Mouse (Mus musculus) limb, embryonic 10.5 days (tissue): ENCODE data around the gene Srcin1. TPM values are rescaled to one million over a fixed set of nuclear protein-coding genes. Genes with fewer than 3 reads are reported as not detected.

Experiments used
- DNase-seq: peaks from one replicate; pipeline ENCODE4 v3.0.0-alpha.2; 2017; ENCODE audit warnings: low spot score
- H3K27ac ChIP-seq: fragments of 300-500 bp; sonication (generic); 2 replicates; pipeline ENCODE4 v1.5.1; 2016; ENCODE audit warnings: mild to moderate bottlenecking
- H3K27me3 ChIP-seq: fragments of 300-500 bp; sonication (generic); 2 replicates; pipeline ENCODE4 v1.6.1; 2016; ENCODE audit warnings: low read depth, mild to moderate bottlenecking; ENCODE audit not compliant: poor library complexity, severe bottlenecking
- H3K36me3 ChIP-seq: fragments of 300-500 bp; sonication (generic); 2 replicates; pipeline ENCODE4 v1.6.1; 2016; ENCODE audit warnings: mild to moderate bottlenecking, moderate library complexity
- H3K4me1 ChIP-seq: fragments of 300-500 bp; sonication (generic); 2 replicates; pipeline ENCODE4 v1.6.1; 2016
- H3K4me3 ChIP-seq: fragments of 300-500 bp; sonication (generic); 2 replicates; pipeline ENCODE4 v1.5.1; 2016; ENCODE audit warnings: mild to moderate bottlenecking, moderate library complexity
- H3K9me3 ChIP-seq: fragments of 300-500 bp; sonication (generic); replicated peaks from 2 replicates; pipeline ENCODE4 v1.6.1; 2016; ENCODE audit warnings: mild to moderate bottlenecking
- WGBS: fragments of 180-500 bp; shearing (Covaris S2); methylation state at CpG from one replicate; pipeline ENCODE4 v1.1.7; 2016; 5-methylcytosine and 5-hydroxymethylcytosine counted together
- polyA plus RNA-seq: library from polyadenylated mRNA; unstranded; fragments of >200 nt; fragmentation: Nextera tagmentation; extraction: Ambion mirVana; gene quantifications from 2 replicates; pipeline ENCODE4 v1.2.1, GENCODE M21; 2016

Srcin1 gene
- polyA plus RNA-seq, 1 experiment from 2014 or later: 0.24 TPM

GRCm38 (mm10) chr11:97574551-97575051, 1.4 kb downstream of the Srcin1 start:
- WGBS: under 1% methylated on average over 43 of the region's 43 CpGs
- Histone ChIP-seq H3K27me3 (peaks cover 99% of the 10 kb centered on the region), H3K9me3 (no peaks in the 10 kb centered on the region), H3K4me3 (peak overlapping the region; percentile 78), H3K36me3 (no peaks in the 10 kb centered on the region), H3K27ac (peak overlapping the region; percentile 85), H3K4me1 (peaks cover 54% of the 10 kb centered on the region)
- peak; percentile 62 for DNase-seq

- peak overlapping the region; percentile 78 for H3K4me3 ChIP-seq
- peaks cover 49% of the 10 kb centered on the region for H3K4me1 ChIP-seq
- H3K27ac ChIP-seq: peak overlapping the region; percentile 85; the same call in 1 of the 2 replicates
- no peaks in the 10 kb centered on the region for H3K9me3 ChIP-seq
- DNase-seq: peak; percentile 61
- H3K27me3 ChIP-seq: peaks cover 99% of the 10 kb centered on the region
- no peaks in the 10 kb centered on the region for H3K36me3 ChIP-seq
- WGBS: 2% methylated on average over 27 of the region's 28 CpGs
Observed at GRCm38 (mm10) chr11:97573891-97574550, 2.0 kb downstream of the Srcin1 start.

GRCm38 (mm10) chr11:97572895-97573480, 3.0 kb downstream of the Srcin1 start:
- H3K4me3 ChIP-seq: no peak overlapping the region
- H3K27ac ChIP-seq: no peak overlapping the region
- no peaks in the 10 kb centered on the region for H3K36me3 ChIP-seq
- H3K9me3 ChIP-seq: no peaks in the 10 kb centered on the region
- peaks cover 98% of the 10 kb centered on the region for H3K27me3 ChIP-seq
- WGBS: 30% methylated on average over 7 of the region's 7 CpGs
- no peak for DNase-seq
- peaks cover 49% of the 10 kb centered on the region for H3K4me1 ChIP-seq

GRCm38 (mm10) chr11:97572089-97572345, 4.0 kb downstream of the Srcin1 start:
- WGBS: 41% methylated on average over 5 of the region's 5 CpGs

GRCm38 (mm10) chr11:97571266-97572088, 4.5 kb downstream of the Srcin1 start:
- DNase-seq: no peak
- Histone ChIP-seq H3K9me3 (no peaks in the 10 kb centered on the region), H3K27ac (no peak overlapping the region), H3K4me3 (no peak overlapping the region), H3K27me3 (peaks cover 98% of the 10 kb centered on the region), H3K36me3 (no peaks in the 10 kb centered on the region), H3K4me1 (peaks cover 63% of the 10 kb centered on the region)
- WGBS: 21% methylated on average over 8 of the region's 8 CpGs

More at GRCm38 (mm10) chr11:97572089-97572345, 4.0 kb downstream of the Srcin1 start:
- H3K9me3 ChIP-seq: no peaks in the 10 kb centered on the region
- peaks cover 58% of the 10 kb centered on the region for H3K4me1 ChIP-seq
- no peak for DNase-seq
- H3K27ac ChIP-seq: no peak overlapping the region
- no peak overlapping the region for H3K4me3 ChIP-seq
- peaks cover 98% of the 10 kb centered on the region for H3K27me3 ChIP-seq
- H3K36me3 ChIP-seq: no peaks in the 10 kb centered on the region

GRCm38 (mm10) chr11:97570493-97571137, 5.4 kb downstream of the Srcin1 start:
- Histone ChIP-seq H3K4me1 (peaks cover 63% of the 10 kb centered on the region), H3K4me3 (no peak overlapping the region), H3K36me3 (no peaks in the 10 kb centered on the region), H3K27me3 (peaks cover 98% of the 10 kb centered on the region), H3K9me3 (no peaks in the 10 kb centered on the region), H3K27ac (no peak overlapping the region)
- no peak for DNase-seq
- 20% methylated on average over 8 of the region's 8 CpGs for WGBS

GRCm38 (mm10) chr11:97569806-97570205, 6.2 kb downstream of the Srcin1 start:
- DNase-seq: no peak
- H3K27ac ChIP-seq: no peak overlapping the region
- no peaks in the 10 kb centered on the region for H3K9me3 ChIP-seq
- H3K4me1 ChIP-seq: peaks cover 63% of the 10 kb centered on the region
- whole genome bisulfite sequencing: 63% methylated on average over 3 of the region's 3 CpGs
- H3K27me3 ChIP-seq: peaks cover 99% of the 10 kb centered on the region
- H3K36me3 ChIP-seq: no peaks in the 10 kb centered on the region
- no peak overlapping the region for H3K4me3 ChIP-seq

GRCm38 (mm10) chr11:97569301-97569724, 6.7 kb downstream of the Srcin1 start:
- Histone ChIP-seq H3K27ac (no peak overlapping the region), H3K4me3 (no peak overlapping the region)
- 49% methylated on average over 5 of the region's 5 CpGs for WGBS

GRCm38 (mm10) chr11:97568729-97569128, 7.3 kb downstream of the Srcin1 start:
- peak; percentile 93 for DNase-seq
- Histone ChIP-seq H3K9me3 (no peaks in the 10 kb centered on the region), H3K4me1 (peaks cover 61% of the 10 kb centered on the region), H3K36me3 (no peaks in the 10 kb centered on the region), H3K27ac (peak overlapping the region; percentile 54), H3K4me3 (no peak overlapping the region), H3K27me3 (peaks cover 99% of the 10 kb centered on the region)
- WGBS: 12% methylated on average over 8 of the region's 8 CpGs

More at GRCm38 (mm10) chr11:97569301-97569724, 6.7 kb downstream of the Srcin1 start:
- H3K36me3 ChIP-seq: no peaks in the 10 kb centered on the region
- no peaks in the 10 kb centered on the region for H3K9me3 ChIP-seq
- DNase-seq: no peak
- H3K4me1 ChIP-seq: peaks cover 62% of the 10 kb centered on the region
- H3K27me3 ChIP-seq: peaks cover 99% of the 10 kb centered on the region

- H3K27ac ChIP-seq: no peak overlapping the region
- no peaks in the 10 kb centered on the region for H3K36me3 ChIP-seq
- H3K4me3 ChIP-seq: no peak overlapping the region
- no peak for DNase-seq
- peaks cover 99% of the 10 kb centered on the region for H3K27me3 ChIP-seq
- H3K4me1 ChIP-seq: peaks cover 69% of the 10 kb centered on the region
- H3K9me3 ChIP-seq: no peaks in the 10 kb centered on the region
- 12% methylated on average over 11 of the region's 11 CpGs for whole genome bisulfite sequencing
Observed at GRCm38 (mm10) chr11:97567480-97567879, 8.5 kb downstream of the Srcin1 start.

- peak overlapping the region; percentile 30 for H3K4me3 ChIP-seq
- H3K36me3 ChIP-seq: no peaks in the 10 kb centered on the region
- peak overlapping the region; percentile 44; the same call in 1 of the 2 replicates for H3K27ac ChIP-seq
- DNase-seq: no peak
- peaks cover 99% of the 10 kb centered on the region for H3K27me3 ChIP-seq
- H3K9me3 ChIP-seq: no peaks in the 10 kb centered on the region
- WGBS: 3% methylated on average over 13 of the region's 13 CpGs
- H3K4me1 ChIP-seq: peaks cover 67% of the 10 kb centered on the region
Observed at GRCm38 (mm10) chr11:97566551-97566950, 9.4 kb downstream of the Srcin1 start.

GRCm38 (mm10) chr11:97563730-97564129, 12.3 kb downstream of the Srcin1 start:
- DNase-seq: no peak
- Histone ChIP-seq H3K4me1 (peaks cover 75% of the 10 kb centered on the region), H3K9me3 (no peaks in the 10 kb centered on the region), H3K27ac (0 out of 2 replicates have a peak overlapping the region, but pooled peaks have one; percentile 36), H3K4me3 (no peak overlapping the region), H3K27me3 (peaks cover 99% of the 10 kb centered on the region), H3K36me3 (no peaks in the 10 kb centered on the region)
- WGBS: 52% methylated on average over 14 of the region's 14 CpGs
